Mouse (Mus musculus): ENCODE measurements around the gene Etl4. TPM values are rescaled to one million over a fixed set of nuclear protein-coding genes. Genes with fewer than 3 reads are reported as not detected.

Etl4 gene
- polyA plus RNA-seq, 1 experiment from 2014 or later = 12.6 TPM

DNA sequence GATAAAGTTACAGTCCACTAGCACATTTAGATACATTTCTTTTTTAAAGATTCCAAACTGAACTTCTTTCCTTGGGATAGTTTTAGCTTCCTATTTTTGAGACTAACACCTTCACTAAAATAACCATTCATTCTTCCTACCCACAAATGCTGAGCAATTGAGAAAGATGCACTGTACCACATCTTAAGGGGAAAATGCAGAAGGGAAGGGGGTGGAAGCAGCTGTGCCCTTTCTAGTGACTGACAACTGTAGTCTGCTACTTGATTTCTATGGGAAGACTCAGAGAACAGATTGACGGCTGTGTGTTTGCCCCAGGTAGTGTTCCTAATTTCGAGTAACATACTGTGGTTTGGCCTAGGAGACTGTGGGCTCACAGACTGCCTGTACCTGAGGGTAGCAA is 372.3 kb downstream of the Etl4 start:
- no peaks in the 10 kb centered on the region for H3K4me1 ChIP-seq
- 76% methylated on average over 2 of the region's 2 CpGs for WGBS
- no peak overlapping the region for H3K4me3 ChIP-seq

DNA sequence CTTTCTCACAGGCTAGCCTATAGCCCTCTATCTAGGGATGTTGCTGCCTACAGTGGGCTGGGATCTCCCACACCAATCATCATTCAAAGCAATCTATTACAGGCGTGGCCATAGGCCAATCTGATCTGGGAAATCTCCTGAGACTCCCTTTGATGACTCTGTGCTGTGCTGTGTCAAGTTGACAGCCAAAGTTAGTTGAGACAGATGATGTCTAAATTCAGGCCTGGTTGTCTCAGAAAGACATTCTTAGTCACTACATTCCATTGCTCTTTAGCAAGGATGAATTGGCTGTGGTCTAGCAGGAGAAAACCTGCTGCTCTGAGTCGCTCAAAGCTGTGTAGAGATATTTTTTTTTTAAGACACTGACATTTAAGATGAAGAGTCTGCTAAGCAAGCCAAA is 374.8 kb downstream of the Etl4 start:
- Histone ChIP-seq H3K36me3 (no peaks in the 10 kb centered on the region), H3K9me3 (replicated peaks) (no peaks in the 10 kb centered on the region), H3K27ac (replicated peaks) (no peak overlapping the region), H3K27me3 (ENCODE audit: low read depth, poor library complexity, severe bottlenecking) (no peaks in the 10 kb centered on the region), H3K4me1 (no peaks in the 10 kb centered on the region), H3K4me3 (no peak overlapping the region)
- DNase-seq (ENCODE audit: low spot score) = no peak
- WGBS = 90% methylated on average over 2 of the region's 2 CpGs

More for the DNA sequence above, 372.3 kb downstream of the Etl4 start:
- Histone ChIP-seq H3K9me3 (replicated peaks) (no peaks in the 10 kb centered on the region), H3K27ac (replicated peaks) (no peak overlapping the region), H3K27me3 (ENCODE audit: low read depth, poor library complexity, severe bottlenecking) (no peaks in the 10 kb centered on the region), H3K36me3 (no peaks in the 10 kb centered on the region)
- DNase-seq (ENCODE audit: low spot score) = no peak

DNA sequence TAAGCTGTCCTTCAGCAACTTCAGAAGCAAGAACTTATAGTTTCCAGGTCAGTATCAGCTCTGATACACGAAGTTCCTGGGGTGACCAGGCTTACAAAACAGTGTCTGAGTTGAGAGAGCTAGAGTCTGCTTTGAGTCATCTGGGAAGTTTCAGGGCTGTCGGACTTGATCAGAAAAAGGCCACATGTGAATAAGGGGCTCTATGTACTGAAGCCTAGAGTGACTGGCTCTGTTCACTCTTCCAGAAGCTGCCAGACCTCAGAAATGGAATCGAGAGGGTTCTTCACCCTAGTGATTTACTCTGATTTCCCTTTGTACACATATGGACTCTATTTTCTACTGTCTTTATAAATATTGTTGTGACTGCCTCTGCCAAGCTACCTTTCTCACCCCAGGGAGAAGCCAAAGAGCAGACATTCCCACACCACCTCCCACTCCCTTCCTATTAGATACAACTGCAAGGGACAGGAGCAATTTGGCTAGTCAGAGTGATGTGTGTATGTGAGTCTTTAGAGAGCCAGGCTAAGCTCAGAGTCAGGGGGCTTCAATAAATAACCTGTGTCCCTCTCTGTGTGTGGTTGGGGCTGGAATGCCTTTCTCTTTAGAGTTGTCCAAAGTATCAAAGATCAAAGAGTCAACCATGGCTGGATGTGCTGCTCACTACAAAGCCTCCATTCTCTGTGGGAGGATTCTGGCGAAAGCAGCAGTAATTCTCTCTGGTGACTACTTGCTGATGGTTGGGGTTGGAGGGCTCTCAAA is 381.6 kb downstream of the Etl4 start:
- DNase-seq (ENCODE audit: low spot score) = peak; percentile 13
- H3K27ac ChIP-seq (replicated peaks) = peak overlapping the region; percentile 28; the same call in 1 of the 2 replicates
- peaks cover 11% of the 10 kb centered on the region; the same call in 1 of the 2 replicates for H3K4me1 ChIP-seq
- H3K36me3 ChIP-seq = no peaks in the 10 kb centered on the region
- WGBS = 52% methylated on average over 4 of the region's 4 CpGs
- H3K4me3 ChIP-seq = no peak overlapping the region
- H3K27me3 ChIP-seq (ENCODE audit: low read depth, poor library complexity, severe bottlenecking) = no peaks in the 10 kb centered on the region
- no peaks in the 10 kb centered on the region for H3K9me3 ChIP-seq (replicated peaks)

DNA sequence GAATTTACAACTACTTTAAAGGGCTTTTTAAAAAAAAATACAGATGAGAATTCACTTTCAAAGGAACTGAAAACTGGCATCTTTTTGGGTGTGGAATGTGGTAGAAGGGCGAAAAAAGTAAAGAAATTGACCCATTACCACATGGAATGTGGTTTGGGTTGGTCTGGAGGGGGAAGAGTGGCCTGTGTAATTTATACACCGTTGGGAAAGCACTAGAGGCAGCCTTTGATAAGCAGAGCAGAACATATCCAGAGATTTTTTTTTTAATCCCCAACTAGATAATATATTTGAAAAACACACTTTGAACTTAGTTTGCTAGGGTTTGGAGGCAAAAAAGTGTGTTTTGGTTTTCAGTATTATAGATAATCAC is 382.1 kb downstream of the Etl4 start:
- no peaks in the 10 kb centered on the region for H3K9me3 ChIP-seq (replicated peaks)
- H3K4me3 ChIP-seq = no peak overlapping the region
- no peaks in the 10 kb centered on the region for H3K36me3 ChIP-seq
- no peak for DNase-seq (ENCODE audit: low spot score)
- WGBS = 41% methylated on average over 2 of the region's 2 CpGs
- peaks cover 11% of the 10 kb centered on the region; the same call in 1 of the 2 replicates for H3K4me1 ChIP-seq
- no peaks in the 10 kb centered on the region for H3K27me3 ChIP-seq (ENCODE audit: low read depth, poor library complexity, severe bottlenecking)
- H3K27ac ChIP-seq (replicated peaks) = no peak overlapping the region

DNA sequence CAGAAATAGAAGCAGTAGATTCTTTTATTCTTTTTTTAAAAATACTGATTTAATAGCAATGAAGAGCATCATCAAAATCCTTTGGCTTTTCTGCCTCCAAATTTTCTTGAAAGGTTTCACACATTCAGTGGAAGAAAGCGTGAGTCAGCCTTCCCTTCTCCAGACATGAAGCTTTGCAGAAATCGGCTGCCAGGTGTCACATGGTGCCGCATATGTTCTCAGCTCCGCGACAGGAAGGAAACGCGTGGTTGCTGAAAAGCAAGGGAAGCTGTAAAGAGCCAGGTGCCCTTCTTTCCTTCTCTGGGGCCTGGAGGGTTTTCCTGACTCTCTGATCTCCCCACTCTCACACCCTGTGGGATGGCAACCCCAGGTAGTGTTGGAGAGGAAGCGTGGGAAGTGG is 383.8 kb downstream of the Etl4 start:
- Histone ChIP-seq H3K36me3 (no peaks in the 10 kb centered on the region), H3K9me3 (replicated peaks) (no peaks in the 10 kb centered on the region), H3K4me1 (peaks cover 11% of the 10 kb centered on the region; the same call in 1 of the 2 replicates), H3K27ac (replicated peaks) (no peak overlapping the region), H3K27me3 (ENCODE audit: low read depth, poor library complexity, severe bottlenecking) (no peaks in the 10 kb centered on the region), H3K4me3 (no peak overlapping the region)
- 85% methylated on average over 8 of the region's 8 CpGs for WGBS
- DNase-seq (ENCODE audit: low spot score) = no peak

DNA sequence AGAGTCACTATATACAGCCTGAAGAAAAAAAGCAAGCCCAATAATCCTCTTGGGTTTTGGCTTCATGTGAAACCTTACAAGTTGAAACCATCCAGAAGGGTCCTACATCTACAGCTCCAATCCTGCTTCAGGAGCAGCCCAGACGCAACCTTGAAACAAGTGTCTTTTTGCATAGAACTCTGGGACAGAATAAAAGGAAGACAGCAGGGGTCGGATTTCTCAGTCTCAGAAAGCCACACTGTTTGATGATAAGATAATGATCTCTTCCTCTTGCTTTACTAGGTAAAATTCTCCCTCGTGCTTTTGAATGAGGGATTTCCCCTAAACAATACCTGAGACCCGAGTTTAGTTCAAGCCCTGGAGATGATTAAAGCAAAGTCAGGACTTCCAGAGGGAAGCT is 385.0 kb downstream of the Etl4 start:
- peaks cover 11% of the 10 kb centered on the region; the same call in 1 of the 2 replicates for H3K4me1 ChIP-seq
- no peaks in the 10 kb centered on the region for H3K27me3 ChIP-seq (ENCODE audit: low read depth, poor library complexity, severe bottlenecking)
- 15% methylated on average over 4 of the region's 4 CpGs for WGBS
- DNase-seq (ENCODE audit: low spot score) = no peak
- H3K4me3 ChIP-seq = no peak overlapping the region
- no peak overlapping the region for H3K27ac ChIP-seq (replicated peaks)
- H3K9me3 ChIP-seq (replicated peaks) = no peaks in the 10 kb centered on the region
- H3K36me3 ChIP-seq = no peaks in the 10 kb centered on the region

DNA sequence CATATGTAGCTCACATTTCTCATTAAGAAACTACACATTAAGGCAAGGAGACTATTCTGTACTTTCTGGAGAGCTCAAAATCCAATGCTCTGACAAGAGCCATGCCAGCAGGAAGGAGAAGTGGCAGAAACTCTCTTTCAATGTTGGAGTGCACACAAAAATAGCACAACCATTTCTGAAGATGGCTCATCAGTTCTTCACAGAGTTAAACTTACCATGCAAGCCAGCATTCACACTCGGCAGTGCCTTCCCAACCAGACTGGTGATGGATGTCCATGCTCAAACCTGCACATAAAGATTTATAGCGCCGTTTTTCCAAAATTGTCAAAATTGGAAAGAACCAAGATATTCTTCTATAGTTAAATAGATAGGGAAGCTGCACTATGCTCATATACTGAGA is 392.9 kb downstream of the Etl4 start:
- H3K4me3 ChIP-seq = no peak overlapping the region
- DNase-seq (ENCODE audit: low spot score) = no peak
- no peaks in the 10 kb centered on the region for H3K27me3 ChIP-seq (ENCODE audit: low read depth, poor library complexity, severe bottlenecking)
- no peaks in the 10 kb centered on the region for H3K36me3 ChIP-seq
- no peak overlapping the region for H3K27ac ChIP-seq (replicated peaks)
- 93% methylated on average over 3 of the region's 3 CpGs for WGBS
- no peaks in the 10 kb centered on the region for H3K9me3 ChIP-seq (replicated peaks)
- H3K4me1 ChIP-seq = no peaks in the 10 kb centered on the region

DNA sequence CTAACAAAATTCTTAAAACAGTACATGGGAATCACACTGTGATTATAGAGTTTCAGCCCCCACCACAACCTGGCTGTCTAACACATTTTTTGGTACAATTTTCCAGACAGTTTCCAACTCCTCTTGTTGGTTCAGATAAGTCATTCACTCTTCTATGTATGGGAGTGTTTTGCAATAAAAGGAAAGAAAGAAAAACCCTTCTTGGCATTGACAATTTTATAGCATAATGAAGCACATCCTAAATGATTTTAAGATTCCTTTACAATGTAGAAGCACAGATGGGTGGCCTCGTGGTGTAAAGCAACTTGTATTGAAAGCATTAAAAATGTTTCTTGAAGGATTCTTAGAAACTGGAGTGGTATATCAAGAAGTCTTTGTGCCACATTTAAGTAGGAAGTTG is 415.4 kb downstream of the Etl4 start:
- Histone ChIP-seq H3K36me3 (no peaks in the 10 kb centered on the region), H3K4me1 (no peaks in the 10 kb centered on the region), H3K27ac (replicated peaks) (no peak overlapping the region), H3K27me3 (ENCODE audit: low read depth, poor library complexity, severe bottlenecking) (no peaks in the 10 kb centered on the region), H3K9me3 (replicated peaks) (no peaks in the 10 kb centered on the region), H3K4me3 (no peak overlapping the region)
- no peak for DNase-seq (ENCODE audit: low spot score)
- 72% methylated on average over 1 of the region's 1 CpGs for WGBS

DNA sequence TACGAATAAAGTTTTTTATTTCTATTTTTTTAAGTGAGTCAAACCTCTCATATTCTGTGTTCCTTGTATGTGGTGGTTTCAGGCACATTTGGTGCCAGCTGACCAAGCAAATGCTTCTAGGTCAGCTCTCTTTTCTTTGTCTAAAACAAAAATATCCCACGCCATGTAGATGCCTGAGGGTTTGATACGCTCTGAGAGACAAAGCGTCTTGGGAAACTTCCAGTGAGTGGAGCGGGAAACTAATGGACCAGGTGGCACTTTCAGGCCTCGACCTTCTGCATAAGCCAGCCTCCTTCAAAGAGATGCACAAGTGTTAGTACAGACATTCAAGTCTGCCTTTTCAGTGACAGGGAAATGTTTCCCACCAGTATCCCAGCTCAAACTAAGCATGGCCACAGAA is 426.6 kb downstream of the Etl4 start:
- no peaks in the 10 kb centered on the region for H3K36me3 ChIP-seq
- no peaks in the 10 kb centered on the region for H3K9me3 ChIP-seq (replicated peaks)
- peaks cover 9% of the 10 kb centered on the region for H3K4me1 ChIP-seq
- H3K27ac ChIP-seq (replicated peaks) = no peak overlapping the region
- H3K27me3 ChIP-seq (ENCODE audit: low read depth, poor library complexity, severe bottlenecking) = no peaks in the 10 kb centered on the region
- WGBS = 90% methylated on average over 6 of the region's 6 CpGs
- no peak overlapping the region for H3K4me3 ChIP-seq
- DNase-seq (ENCODE audit: low spot score) = no peak

DNA sequence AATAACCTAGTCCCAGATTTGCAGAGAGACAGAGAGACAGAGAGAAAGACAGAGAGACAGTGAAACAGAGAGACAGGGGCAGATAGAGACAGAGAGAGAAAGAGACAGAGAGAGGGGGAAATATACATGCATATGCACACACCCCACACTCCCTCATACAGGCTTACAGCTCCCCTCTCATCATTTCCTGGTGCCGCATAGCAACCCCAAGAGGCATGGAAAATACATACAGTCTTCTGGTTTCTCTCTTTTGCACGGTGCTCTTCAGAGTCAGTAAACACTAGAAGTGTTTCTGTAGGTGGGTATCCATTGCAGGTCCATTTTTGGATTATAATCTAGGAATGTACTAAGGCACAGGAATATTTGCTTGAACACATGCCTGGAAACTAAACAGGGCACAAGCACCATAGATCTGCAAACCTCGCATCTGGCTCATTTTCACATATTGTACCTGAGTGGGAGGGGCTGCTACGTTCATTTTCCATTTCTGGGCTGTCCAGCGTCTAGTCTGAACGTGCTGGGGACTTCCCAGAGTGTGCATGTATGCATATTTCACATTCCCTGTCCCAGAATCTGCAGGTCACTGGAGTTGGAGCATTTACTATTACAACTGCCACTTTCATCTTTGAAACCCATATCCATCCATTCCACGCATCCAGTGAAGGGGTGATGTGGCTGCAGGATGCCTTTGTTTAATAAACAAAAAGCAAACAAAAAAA is 429.6 kb downstream of the Etl4 start:
- Histone ChIP-seq H3K9me3 (replicated peaks) (no peaks in the 10 kb centered on the region), H3K4me3 (peak overlapping the region; percentile 5; the same call in 1 of the 2 replicates), H3K27ac (replicated peaks) (no peak overlapping the region), H3K36me3 (no peaks in the 10 kb centered on the region), H3K4me1 (peaks cover 9% of the 10 kb centered on the region), H3K27me3 (ENCODE audit: low read depth, poor library complexity, severe bottlenecking) (no peaks in the 10 kb centered on the region)
- no peak for DNase-seq (ENCODE audit: low spot score)
- 68% methylated on average over 7 of the region's 7 CpGs for WGBS

DNA sequence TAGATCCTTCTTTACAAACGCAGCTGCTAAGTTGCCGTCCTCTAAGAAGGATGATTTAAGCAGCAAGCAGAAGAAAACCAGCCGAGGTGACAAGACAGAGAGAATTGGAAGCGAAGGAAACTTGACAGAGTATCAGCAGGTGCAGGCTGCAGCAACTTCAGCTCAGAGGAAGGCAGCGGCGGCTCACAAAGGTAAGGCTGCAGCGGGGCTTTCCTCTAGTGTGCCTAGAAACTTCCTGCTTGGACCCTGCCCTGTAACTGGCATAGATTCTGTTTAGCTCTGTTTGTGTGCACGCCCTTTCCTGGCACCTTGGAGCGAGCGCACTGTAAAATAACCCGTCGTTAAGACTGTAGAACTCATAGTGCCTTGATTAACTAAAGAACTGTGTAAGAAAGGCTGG is 430.3 kb downstream of the Etl4 start:
- peak; percentile 16 for DNase-seq (ENCODE audit: low spot score)
- no peaks in the 10 kb centered on the region for H3K9me3 ChIP-seq (replicated peaks)
- WGBS = 28% methylated on average over 12 of the region's 12 CpGs
- peak overlapping the region; percentile 5; the same call in 1 of the 2 replicates for H3K4me3 ChIP-seq
- H3K4me1 ChIP-seq = peaks cover 9% of the 10 kb centered on the region
- H3K27me3 ChIP-seq (ENCODE audit: low read depth, poor library complexity, severe bottlenecking) = no peaks in the 10 kb centered on the region
- H3K36me3 ChIP-seq = no peaks in the 10 kb centered on the region
- H3K27ac ChIP-seq (replicated peaks) = no peak overlapping the region

DNA sequence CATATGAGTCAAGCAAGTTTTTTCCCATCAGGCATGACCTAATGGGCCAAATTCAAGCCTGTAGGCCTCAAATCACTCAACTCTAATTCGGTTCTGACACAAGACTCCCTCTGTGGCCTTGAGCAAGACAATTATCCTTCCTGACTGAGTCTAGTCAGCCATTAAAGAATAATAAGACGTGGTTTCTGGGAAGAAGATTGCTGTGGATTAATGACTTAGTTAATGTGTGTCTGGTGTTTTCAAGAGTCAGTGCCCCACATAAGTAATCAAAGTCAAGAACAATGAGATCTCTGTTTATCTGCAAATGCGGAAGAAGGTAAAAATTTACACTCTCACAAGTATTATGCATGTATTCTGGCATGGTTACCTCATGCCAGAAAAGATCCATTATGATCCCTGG is 437.3 kb downstream of the Etl4 start:
- Histone ChIP-seq H3K4me3 (no peak overlapping the region), H3K27me3 (ENCODE audit: low read depth, poor library complexity, severe bottlenecking) (no peaks in the 10 kb centered on the region), H3K4me1 (no peaks in the 10 kb centered on the region), H3K36me3 (no peaks in the 10 kb centered on the region), H3K27ac (replicated peaks) (no peak overlapping the region), H3K9me3 (replicated peaks) (no peaks in the 10 kb centered on the region)
- 76% methylated on average over 3 of the region's 3 CpGs for WGBS
- DNase-seq (ENCODE audit: low spot score) = no peak

DNA sequence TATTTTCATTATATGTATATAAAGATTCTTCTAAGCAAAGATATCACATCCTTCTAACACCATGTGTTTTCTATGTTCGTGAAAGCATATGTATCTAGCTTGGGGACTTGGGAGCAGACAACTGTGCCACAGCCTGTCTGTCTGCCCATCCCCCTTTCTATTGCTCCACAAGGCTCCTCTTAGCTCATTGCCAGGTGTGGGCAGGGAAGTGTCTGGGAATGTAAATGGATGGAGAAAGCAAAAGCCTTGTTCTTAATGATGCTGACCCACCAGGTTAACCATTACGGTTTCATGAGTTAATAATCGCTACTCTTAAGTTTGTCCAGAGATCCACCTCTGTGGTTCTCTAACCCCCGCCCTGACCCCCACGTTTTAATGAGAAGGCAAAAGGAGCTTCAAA is 439.7 kb downstream of the Etl4 start:
- no peak overlapping the region for H3K4me3 ChIP-seq
- no peak overlapping the region for H3K27ac ChIP-seq (replicated peaks)
- WGBS = 85% methylated on average over 5 of the region's 5 CpGs
- no peaks in the 10 kb centered on the region for H3K36me3 ChIP-seq
- H3K27me3 ChIP-seq (ENCODE audit: low read depth, poor library complexity, severe bottlenecking) = no peaks in the 10 kb centered on the region
- H3K9me3 ChIP-seq (replicated peaks) = no peaks in the 10 kb centered on the region
- DNase-seq (ENCODE audit: low spot score) = no peak
- H3K4me1 ChIP-seq = 0 out of 2 replicates have a peak, but pooled peaks cover 3% of the 10 kb centered on the region
